Mouse (Mus musculus) brain, embryonic 14.5 days (tissue): ENCODE measurements at regions not wholly inside any gene's neighbourhood (a gene's known extent, or its start where the extent isn't known, plus 50 kb on each side); places are given as distances from the start of the nearest gene placed in this dataset.

Source experiments
- DNase-seq: peaks from one replicate; pipeline ENCODE4 v3.0.0-alpha.2; 2011; ENCODE audit warnings: low read depth
- CTCF ChIP-seq: fragments of 200-500 bp; IDR thresholded peaks from 2 replicates; pipeline ENCODE4 v1.5.1; 2012; ENCODE audit warnings: inconsistent platforms, mild to moderate bottlenecking, moderate library complexity, borderline replicate concordance; ENCODE audit not compliant: insufficient read depth, insufficient read length; ENCODE audit errors: extremely low read depth
- POLR2A ChIP-seq: fragments of 200-500 bp; IDR thresholded peaks from 2 replicates; pipeline ENCODE4 v1.6.1; 2012; ENCODE audit warnings: mild to moderate bottlenecking, inconsistent platforms, borderline replicate concordance; ENCODE audit not compliant: poor library complexity, insufficient read depth, insufficient read length, severe bottlenecking; ENCODE audit errors: extremely low read depth

DNA sequence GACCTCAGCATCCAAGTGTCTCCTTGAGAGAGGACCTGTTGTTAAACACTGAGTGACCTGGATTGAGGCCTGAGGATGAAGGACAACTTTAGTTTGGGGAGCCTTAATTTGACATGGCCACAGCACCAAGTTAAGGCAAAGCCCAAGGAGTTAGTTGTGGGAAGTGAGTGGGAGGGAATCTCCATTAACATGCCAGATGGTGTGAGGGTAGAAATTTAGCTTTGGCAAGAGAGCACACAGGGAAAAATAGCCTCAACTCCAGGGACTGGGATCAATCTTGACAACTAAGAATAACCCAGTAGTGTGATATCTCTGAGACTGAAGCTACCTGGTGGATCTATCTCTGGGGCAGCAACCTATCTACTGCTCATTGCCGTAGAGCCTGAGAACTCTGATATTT lies 105.4 kb downstream of the Ahr start:
- TF ChIP-seq CTCF (no peak), POLR2A (no peak)
- no peak for DNase-seq

DNA sequence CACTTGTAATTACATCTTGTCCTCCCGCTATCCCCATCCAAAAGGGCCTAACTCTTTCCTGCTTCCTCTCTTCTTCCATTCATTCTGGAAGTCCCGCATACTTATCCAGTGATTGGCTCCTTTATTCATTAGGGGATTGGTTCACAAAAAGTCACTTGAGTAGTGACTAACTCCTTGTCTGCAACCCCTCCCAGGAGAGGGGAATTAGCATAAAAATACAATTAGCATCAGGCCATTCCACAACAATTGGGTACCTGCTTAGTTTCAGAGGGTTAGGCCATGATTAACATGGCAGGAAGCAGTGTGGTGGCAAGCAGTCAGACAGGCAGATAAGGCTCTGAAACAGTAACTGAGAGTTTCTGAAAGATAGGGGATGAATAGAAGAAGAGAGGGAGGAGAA lies 115.6 kb downstream of the Ahr start:
- DNase-seq, result no peak
- no peak for TF ChIP-seq POLR2A
- no peak for TF ChIP-seq CTCF

DNA sequence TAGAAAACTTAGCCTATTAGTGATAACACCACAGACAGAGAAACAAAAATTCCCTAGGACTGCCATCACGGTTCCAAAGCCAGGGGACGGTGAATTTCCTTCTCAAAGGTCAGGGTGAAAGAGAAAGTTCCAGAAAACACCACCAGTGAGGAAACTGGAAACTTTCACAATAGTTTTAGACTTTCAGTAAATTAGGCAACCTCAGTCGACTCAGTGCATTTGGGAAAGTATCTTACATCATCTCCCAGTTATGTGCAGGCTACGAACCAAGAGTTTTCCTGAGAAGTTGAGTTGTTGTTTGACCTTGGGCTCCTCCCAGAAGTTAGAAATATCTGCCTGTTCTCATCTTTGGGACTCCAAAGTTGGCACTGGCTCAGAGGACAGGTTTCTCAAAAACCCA lies 116.9 kb downstream of the Ahr start:
- no peak for TF ChIP-seq CTCF
- TF ChIP-seq POLR2A, result no peak
- DNase-seq, result no peak

DNA sequence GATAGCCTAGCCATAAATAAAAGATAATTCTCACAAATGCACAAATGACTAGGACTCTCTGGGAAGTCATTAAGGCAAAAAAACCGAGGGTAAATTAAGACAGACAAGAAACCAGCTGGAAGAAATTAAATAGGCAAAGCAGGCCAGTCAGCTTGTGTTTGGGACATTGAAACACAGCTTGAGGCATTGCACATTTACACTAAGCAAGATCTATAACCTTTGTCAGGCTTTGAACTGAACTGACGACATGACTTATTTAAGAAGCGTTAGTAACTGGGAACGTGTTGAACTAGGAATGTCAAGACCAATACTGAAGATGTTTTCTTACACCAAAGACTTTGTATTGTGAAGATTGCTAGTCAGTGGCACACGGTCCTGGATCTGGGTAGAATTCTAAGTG lies 118.3 kb downstream of the Ahr start:
- DNase-seq, result peak; percentile 27
- TF ChIP-seq POLR2A, result no peak

GRCm38 (mm10) chr12:35412715-35413114 lies 122.1 kb downstream of the Ahr start:
- TF ChIP-seq CTCF, result no peak
- no peak for TF ChIP-seq POLR2A
- DNase-seq, result no peak

GRCm38 (mm10) chr12:35408461-35408860 lies 126.4 kb downstream of the Ahr start:
- TF ChIP-seq POLR2A (no peak), CTCF (no peak)
- DNase-seq, result peak; percentile 12

DNA sequence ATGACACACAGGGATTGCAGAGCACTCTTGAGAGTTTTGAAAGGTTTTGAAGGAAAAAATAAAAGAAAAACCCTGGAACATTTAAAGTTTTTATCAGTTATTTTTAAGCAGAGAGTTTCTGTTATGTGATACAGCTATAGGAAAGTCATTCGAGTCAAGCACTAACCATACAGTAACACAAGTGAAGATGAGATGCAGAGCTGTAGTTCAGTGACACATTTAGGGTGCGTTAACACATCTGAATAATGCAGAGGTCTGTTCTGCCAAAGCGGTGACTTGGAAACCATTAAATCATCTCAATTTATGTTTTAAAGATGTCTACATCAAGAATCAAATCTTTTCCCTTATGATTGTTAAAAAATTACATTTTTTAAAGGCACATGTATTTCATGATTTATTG lies 126.8 kb downstream of the Ahr start:
- TF ChIP-seq POLR2A (no peak), CTCF (no peak)

GRCm38 (mm10) chr12:35401853-35402252 lies 133.0 kb downstream of the Ahr start:
- no peak for TF ChIP-seq POLR2A
- TF ChIP-seq CTCF, result no peak
- DNase-seq, result peak; percentile 27

More for the DNA sequence above, 126.8 kb downstream of the Ahr start:
- no peak for DNase-seq

DNA sequence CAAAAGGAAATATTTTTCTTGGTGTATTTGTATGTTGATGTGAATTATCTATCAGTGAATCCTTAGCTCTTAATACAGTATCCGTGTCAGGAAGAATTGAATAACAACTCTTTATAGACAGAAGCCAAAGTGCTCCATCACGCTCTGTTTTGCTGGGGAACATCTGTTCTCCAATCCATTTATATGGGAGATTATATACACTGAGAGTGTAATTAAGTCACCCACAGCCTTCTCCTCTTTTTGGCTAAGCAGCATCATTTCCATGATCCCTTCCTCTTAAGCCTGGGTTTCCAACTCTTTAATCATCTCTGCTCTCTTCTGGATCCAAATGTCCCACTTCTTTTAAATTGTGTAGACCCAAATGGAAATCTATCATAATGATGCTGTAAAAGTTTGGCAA lies 133.6 kb downstream of the Ahr start:
- peak; percentile 37 for DNase-seq
- no peak for TF ChIP-seq CTCF
- no peak for TF ChIP-seq POLR2A

- TF ChIP-seq CTCF (no peak), POLR2A (no peak)
- no peak for DNase-seq
Measured at GRCm38 (mm10) chr12:35395211-35395610, 139.6 kb downstream of the Ahr start.

GRCm38 (mm10) chr12:35392111-35392510 lies 142.7 kb downstream of the Ahr start:
- TF ChIP-seq POLR2A (no peak), CTCF (no peak)
- DNase-seq, result peak; percentile 17

- DNase-seq, result no peak
- TF ChIP-seq POLR2A (no peak), CTCF (no peak)
Measured at GRCm38 (mm10) chr12:35390266-35390665, 144.6 kb downstream of the Ahr start.

DNA sequence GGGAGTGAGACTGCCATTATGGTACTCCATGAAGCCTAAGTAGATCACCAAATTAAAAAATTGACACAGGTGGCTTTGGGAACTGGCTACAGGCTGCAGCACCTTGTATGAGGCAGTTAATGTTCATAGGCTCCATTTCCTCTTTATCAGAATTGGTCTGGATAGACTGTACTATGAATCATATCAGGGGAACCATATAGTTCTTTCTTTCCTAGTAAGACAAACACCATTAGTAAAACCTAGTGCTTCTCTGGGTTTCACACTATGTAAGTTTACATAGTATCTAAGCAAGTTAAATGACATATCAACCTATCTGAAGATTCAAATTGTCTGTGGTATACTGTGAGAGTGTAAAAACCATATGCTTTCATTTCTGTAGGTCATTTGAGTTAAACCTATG lies 145.0 kb downstream of the Ahr start:
- TF ChIP-seq CTCF (no peak), POLR2A (no peak)

More for the DNA sequence above, 145.0 kb downstream of the Ahr start:
- no peak for DNase-seq
